Mouse (Mus musculus): Measurements from ENCODE around the gene Cttnbp2nl. TPM values are rescaled to one million over a fixed set of nuclear protein-coding genes. Genes with fewer than 3 reads are reported as not detected.

The Cttnbp2nl gene
- total RNA-seq, 1 experiment from 2014 or later = under 0.01 TPM

Other genes starting within 250 kb of the Cttnbp2nl start
- gene Mov10, start 234.6 kb downstream of the Cttnbp2nl start, total RNA-seq (2017) = 6.0 and 8.6 TPM in 2 replicates
- 21.7 and 25.1 TPM in 2 replicates for gene St7l, start 189.1 kb downstream of the Cttnbp2nl start, total RNA-seq (2017)
- gene Capza1, start 188.6 kb downstream of the Cttnbp2nl start, total RNA-seq (2017) = 193 and 203 TPM in 2 replicates
- under 0.01 TPM in 1 of 2 replicates, not detected in the other for gene Wnt2b, start 91.2 kb downstream of the Cttnbp2nl start, total RNA-seq (2017)
- not detected in 2 replicates for gene 4930564D02Rik, start 13.7 kb upstream of the Cttnbp2nl start, total RNA-seq (2017)